Mouse (Mus musculus) heart, adult 2 months (tissue): ENCODE measurements around the gene Mad1l1.

Source experiments
- CTCF ChIP-seq: fragments of 200-600 bp; IDR thresholded peaks from 2 replicates; pipeline ENCODE4 v1.8.1; 2022; ENCODE audit warnings: antibody characterized with exemption, mild to moderate bottlenecking, moderate library complexity
- EP300 ChIP-seq: fragments of 200-500 bp; IDR thresholded peaks from 2 replicates; pipeline ENCODE4 v1.6.1; 2011; ENCODE audit warnings: low read depth, low read length, control low read depth; ENCODE audit not compliant: insufficient read depth
- POLR2A ChIP-seq: fragments of 200-500 bp; IDR thresholded peaks from 2 replicates; pipeline ENCODE4 v1.6.1; 2011; ENCODE audit warnings: mild to moderate bottlenecking, low read depth, low read length, control low read depth; ENCODE audit not compliant: insufficient read depth

DNA sequence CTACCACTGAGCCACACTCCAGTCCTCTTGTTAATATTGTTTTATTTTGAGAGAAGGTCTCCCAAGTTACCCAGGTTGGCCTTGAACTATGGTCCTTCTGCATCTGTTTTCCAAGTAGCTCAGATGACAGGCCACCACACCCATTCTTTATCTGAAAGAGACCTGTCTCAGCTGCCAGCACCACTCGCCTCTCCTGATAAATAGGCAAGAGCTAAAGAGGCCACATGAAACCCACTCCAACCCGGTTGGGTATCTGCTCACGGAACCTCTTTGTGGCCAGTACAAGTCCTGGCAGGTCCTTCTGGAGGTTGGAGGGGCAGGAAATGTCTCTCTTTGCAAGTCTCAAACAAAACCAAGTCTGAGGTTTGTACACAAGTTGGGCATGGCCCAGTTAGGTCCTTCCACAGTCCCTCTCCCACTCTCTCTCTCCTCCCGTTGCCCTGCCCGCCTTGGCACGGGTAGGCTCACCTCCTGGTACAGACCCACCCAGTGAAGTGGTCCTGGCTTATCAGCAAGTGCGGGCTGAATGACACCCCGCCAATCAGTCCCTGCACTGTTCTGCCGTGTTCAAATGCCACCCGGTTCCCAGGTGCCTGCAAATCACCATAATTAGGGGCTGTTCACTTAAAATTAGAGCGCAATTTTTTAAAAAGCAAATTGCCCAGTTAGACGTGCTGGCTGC, 308.9 kb downstream of the Mad1l1 start:
- TF ChIP-seq POLR2A: no peak
- no peak for TF ChIP-seq CTCF
- no peak for TF ChIP-seq EP300
